Comparison of ENCODE assay signal across 19 mouse cellular contexts in genomic region chr13:30001041-30001440, GRCm38 (mm10). TPM values are rescaled to one million over a fixed set of nuclear protein-coding genes. Genes with fewer than 3 reads are reported as not detected.
DNase-seq lines count a peak whose midpoint lies in the region; ATAC-seq and TF ChIP-seq lines count a peak whose summit lies in the region.
"Had no signal": no experiment of that assay in that cellular context is flagged by ENCODE, and none has a peak within 500 bp of the region (broad histone marks: within the 10 kb centered on the region; RNA-seq: fewer than 3 reads in every experiment).

No protein-coding gene starts in this region.

- H3K4me1 ChIP-seq in kidney, embryonic 16.5 days (ENCODE audit: insufficient read depth, low read length): 0 out of 2 replicates have a peak, but pooled peaks cover 3% of the 10 kb centered on the region
- no peaks in the 10 kb centered on the region for H3K4me1 ChIP-seq in kidney, adult 2 months (ENCODE audit: control insufficient read depth, insufficient read depth, low read length)
- 0 out of 2 replicates have a peak, but pooled peaks cover 3% of the 10 kb centered on the region for H3K4me1 ChIP-seq in embryonic facial prominence, embryonic 12.5 days
- peaks cover 4% of the 10 kb centered on the region; the same call in 1 of the 2 replicates for H3K4me1 ChIP-seq in limb, embryonic 15.5 days
- H3K4me1 ChIP-seq: embryonic facial prominence, embryonic 15.5 days; forebrain, embryonic 15.5 days had no signal

- no peak for TF ChIP-seq CTCF in kidney, adult 2 months (conservative IDR thresholded peaks at IDR 0.05; ENCODE audit: insufficient read depth, insufficient read length, low read depth, low read length)

- 0 out of 2 replicates have a peak, but pooled peaks have one; percentile 46 for ATAC-seq in kidney, embryonic 16.5 days (ENCODE audit: low FRiP score, low TSS enrichment)
- 0 out of 2 replicates have a peak, but pooled peaks have one; percentile 35 for ATAC-seq in embryonic facial prominence, embryonic 12.5 days (ENCODE audit: insufficient number of reproducible peaks, insufficient read depth, low FRiP score, low TSS enrichment)
- 0 out of 2 replicates have a peak, but pooled peaks have one; percentile 24 for ATAC-seq in limb, embryonic 15.5 days (ENCODE audit: insufficient number of reproducible peaks, low FRiP score, low TSS enrichment, low read depth)
- ATAC-seq: CD4-positive, CD25-positive, alpha-beta regulatory T cell, adult 4 months; forebrain, embryonic 15.5 days had no signal

- no peak for TF ChIP-seq POLR2A in kidney, adult 2 months (IDR thresholded peaks at IDR 0.05; ENCODE audit: low read depth, low read length)

- H3K9me3 ChIP-seq in kidney, embryonic 16.5 days (ENCODE audit: low read length): no peaks in the 10 kb centered on the region
- no peaks in the 10 kb centered on the region for H3K9me3 ChIP-seq in embryonic facial prominence, embryonic 12.5 days
- H3K9me3 ChIP-seq in limb, embryonic 15.5 days: no peaks in the 10 kb centered on the region
- H3K9me3 ChIP-seq: embryonic facial prominence, embryonic 15.5 days; forebrain, embryonic 15.5 days; heart, embryonic 15.5 days had no signal

- H3K9ac ChIP-seq in kidney, embryonic 16.5 days (replicated peaks; ENCODE audit: low read length): no peak overlapping the region
- no peak overlapping the region for H3K9ac ChIP-seq in embryonic facial prominence, embryonic 12.5 days
- no peak overlapping the region for H3K9ac ChIP-seq in limb, embryonic 15.5 days
- H3K9ac ChIP-seq: embryonic facial prominence, embryonic 15.5 days; forebrain, embryonic 15.5 days; heart, embryonic 15.5 days had no signal

- H3K27ac ChIP-seq in kidney, embryonic 16.5 days (ENCODE audit: low read length): no peak overlapping the region
- H3K27ac ChIP-seq in kidney, adult 2 months (ENCODE audit: insufficient read depth, low read depth, low read length): no peak overlapping the region
- no peak overlapping the region for H3K27ac ChIP-seq in embryonic facial prominence, embryonic 12.5 days
- no peak overlapping the region for H3K27ac ChIP-seq in limb, embryonic 15.5 days
- H3K27ac ChIP-seq: embryonic facial prominence, embryonic 15.5 days; forebrain, embryonic 15.5 days; heart, embryonic 15.5 days had no signal

- WGBS in kidney, embryonic 16.5 days: 39% methylated on average over 5 of the region's 5 CpGs
- WGBS in kidney, adult 2 months: 41% methylated on average over 5 of the region's 5 CpGs
- WGBS in embryonic facial prominence, embryonic 12.5 days: 33% methylated on average over 5 of the region's 5 CpGs
- 16% methylated on average over 5 of the region's 5 CpGs for WGBS in limb, embryonic 15.5 days

- no peaks in the 10 kb centered on the region for H3K36me3 ChIP-seq in kidney, embryonic 16.5 days (ENCODE audit: insufficient read depth, low read length)
- no peaks in the 10 kb centered on the region for H3K36me3 ChIP-seq in kidney, adult 2 months (ENCODE audit: control insufficient read depth, insufficient read depth, low read length)
- H3K36me3 ChIP-seq in embryonic facial prominence, embryonic 12.5 days: no peaks in the 10 kb centered on the region
- H3K36me3 ChIP-seq in limb, embryonic 15.5 days: no peaks in the 10 kb centered on the region
- H3K36me3 ChIP-seq: embryonic facial prominence, embryonic 15.5 days; forebrain, embryonic 15.5 days; heart, embryonic 15.5 days had no signal

- DNase-seq in kidney, adult 2 months: no peak
- peak; percentile 9 for DNase-seq in NIH3T3 (ENCODE audit: low read depth)
- no peak for DNase-seq in ovary, postnatal 36 days (ENCODE audit: low spot score)
- no peak for DNase-seq in ovary, postnatal 14 days (ENCODE audit: low spot score)
- no peak for DNase-seq in heart, adult 18-20 months
- DNase-seq: cerebellum, adult 11-12 months; gastrocnemius, postnatal 25 days; kidney, postnatal 14 days; layer of hippocampus, adult 9-11 months; lung, adult 18-20 months; right cerebral cortex, postnatal 14 days; thymus, adult 2 months had no signal

- H3K27me3 ChIP-seq in kidney, embryonic 16.5 days (ENCODE audit: insufficient read depth, low read length): no peaks in the 10 kb centered on the region
- no peaks in the 10 kb centered on the region for H3K27me3 ChIP-seq in kidney, adult 2 months (replicated peaks; ENCODE audit: control insufficient read depth, insufficient read depth, low read length)
- H3K27me3 ChIP-seq in embryonic facial prominence, embryonic 12.5 days: no peaks in the 10 kb centered on the region
- no peaks in the 10 kb centered on the region for H3K27me3 ChIP-seq in limb, embryonic 15.5 days
- H3K27me3 ChIP-seq: embryonic facial prominence, embryonic 15.5 days; forebrain, embryonic 15.5 days; heart, embryonic 15.5 days had no signal

- H3K4me3 ChIP-seq in kidney, embryonic 16.5 days (ENCODE audit: low read length): no peak overlapping the region
- no peak overlapping the region for H3K4me3 ChIP-seq in kidney, adult 2 months (ENCODE audit: insufficient read depth, low read depth, low read length)
- H3K4me3 ChIP-seq in embryonic facial prominence, embryonic 12.5 days: no peak overlapping the region
- H3K4me3 ChIP-seq in limb, embryonic 15.5 days: no peak overlapping the region
- H3K4me3 ChIP-seq: embryonic facial prominence, embryonic 15.5 days; forebrain, embryonic 15.5 days; heart, embryonic 15.5 days had no signal

- H3K4me2 ChIP-seq in kidney, embryonic 16.5 days (replicated peaks; ENCODE audit: low read depth, low read length): no peak overlapping the region
- no peak overlapping the region for H3K4me2 ChIP-seq in embryonic facial prominence, embryonic 12.5 days (replicated peaks)
- no peak overlapping the region for H3K4me2 ChIP-seq in limb, embryonic 15.5 days
- H3K4me2 ChIP-seq: embryonic facial prominence, embryonic 15.5 days; forebrain, embryonic 15.5 days; heart, embryonic 15.5 days had no signal

RNA-seq across cellular contexts. Expression of gene E2f3, which starts 15.2 kb away (rescaled TPM):
- 14.6 and 15.8 TPM in 2 replicates for polyA plus RNA-seq in kidney, embryonic 16.5 days (2015; fragmentation: Nextera tagmentation; extraction: Ambion mirVana)
- 2.1 and 2.2 TPM in 2 replicates for polyA plus RNA-seq in kidney, adult 2 months (2012; rRNA removed)
- polyA plus RNA-seq in embryonic facial prominence, embryonic 12.5 days (2016; fragmentation: Nextera tagmentation; extraction: Ambion mirVana): 18.9 and 19.8 TPM in 2 replicates
- 8.2 and 9.4 TPM in 2 replicates for polyA plus RNA-seq in limb, embryonic 15.5 days (2015; fragmentation: Nextera tagmentation; extraction: Ambion mirVana)
- total RNA-seq in heart, adult 18-20 months (2021): 1 to 10 TPM; 5.5 to 7.2 TPM
